Mouse (Mus musculus) kidney, postnatal 4 days (tissue): ENCODE data around the gene Kif1bp.
"Not testable (repeated sequence)": the region's sequence is repeated elsewhere in the genome, so short reads cannot be mapped to it uniquely, and the experiment has no call there.

Experiments
- DNase-seq, 2 experiments: peaks; one replicate each; pipeline ENCODE4 v3.0.0; 2021; ENCODE audit warnings: mixed read lengths in 2 of 2

Gene Kif1bp

DNA sequence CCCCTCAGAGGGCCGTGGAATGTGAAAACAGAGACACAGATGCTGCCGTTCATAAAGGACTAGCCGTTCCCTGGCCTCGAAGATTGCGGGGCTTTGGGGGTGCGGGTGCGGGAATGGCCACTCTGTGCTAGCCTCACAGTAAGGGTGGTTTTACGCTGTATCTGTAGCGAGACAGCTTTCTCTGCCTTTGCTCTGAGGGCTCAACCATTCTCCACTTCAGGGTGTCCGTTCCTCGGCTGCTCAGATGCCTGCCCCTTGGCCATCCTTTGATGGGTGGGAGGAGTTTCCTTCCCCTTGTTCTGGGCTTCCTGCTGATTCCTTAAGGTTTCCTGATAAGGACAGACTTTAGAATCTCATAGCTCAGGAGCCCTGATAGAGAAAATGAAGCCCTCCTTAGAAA is 69.8 kb downstream of the Kif1bp start:
- DNase-seq, result peak; percentile 37 to 53

DNA sequence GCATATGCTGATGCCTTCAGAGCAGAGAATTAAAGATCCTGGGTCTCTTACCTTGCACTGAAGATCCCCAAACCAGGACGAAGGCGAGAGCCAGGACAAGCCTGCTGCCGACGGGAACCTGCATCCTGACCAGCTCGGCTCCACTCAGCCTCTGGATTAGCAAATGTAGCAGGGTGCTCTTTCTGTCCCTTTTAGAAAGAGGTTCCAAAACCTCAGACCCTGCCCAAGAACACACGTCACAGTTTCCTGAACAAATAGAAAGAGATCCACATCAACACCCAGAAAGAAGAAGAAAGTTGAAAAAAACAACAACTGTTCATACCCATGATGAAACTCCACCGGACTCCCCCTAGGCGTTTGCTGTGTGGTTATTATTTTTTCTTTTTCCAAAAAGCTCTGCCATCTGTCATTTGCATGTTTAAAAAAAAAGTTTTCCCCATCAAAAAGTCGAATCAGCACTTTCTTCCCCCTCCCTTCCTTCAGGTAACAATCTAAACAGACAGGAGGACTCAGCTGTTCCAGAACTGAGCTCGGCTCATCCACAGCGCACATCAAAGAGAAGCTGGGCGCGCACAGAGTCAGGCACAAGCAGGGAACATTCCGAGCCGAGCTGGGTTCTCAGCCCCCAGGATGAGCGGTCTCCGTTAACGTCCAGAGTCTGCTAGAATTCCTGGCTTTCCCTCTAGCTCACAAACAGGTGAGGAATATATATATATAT is 70.5 kb downstream of the Kif1bp start:
- DNase-seq, result peak; percentile 53 to 60

DNA sequence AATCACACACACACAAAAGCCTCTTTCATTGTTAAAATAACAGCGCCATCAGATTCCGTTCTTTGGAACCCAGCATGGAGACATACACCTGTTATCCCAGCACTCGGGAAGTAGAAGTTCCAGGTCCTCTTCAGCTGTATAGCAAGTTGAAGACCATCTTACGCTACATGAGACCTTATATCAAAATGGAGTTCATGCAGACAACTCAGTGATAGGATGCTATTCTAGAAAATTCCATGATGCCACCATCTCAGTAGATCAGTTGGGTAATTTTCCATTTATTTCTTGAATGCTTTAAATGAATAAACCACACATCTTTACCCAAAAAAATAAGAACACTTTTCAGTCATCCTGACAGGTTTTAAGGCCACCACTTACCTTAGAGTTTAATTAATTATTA is 71.2 kb downstream of the Kif1bp start:
- no peak for DNase-seq

DNA sequence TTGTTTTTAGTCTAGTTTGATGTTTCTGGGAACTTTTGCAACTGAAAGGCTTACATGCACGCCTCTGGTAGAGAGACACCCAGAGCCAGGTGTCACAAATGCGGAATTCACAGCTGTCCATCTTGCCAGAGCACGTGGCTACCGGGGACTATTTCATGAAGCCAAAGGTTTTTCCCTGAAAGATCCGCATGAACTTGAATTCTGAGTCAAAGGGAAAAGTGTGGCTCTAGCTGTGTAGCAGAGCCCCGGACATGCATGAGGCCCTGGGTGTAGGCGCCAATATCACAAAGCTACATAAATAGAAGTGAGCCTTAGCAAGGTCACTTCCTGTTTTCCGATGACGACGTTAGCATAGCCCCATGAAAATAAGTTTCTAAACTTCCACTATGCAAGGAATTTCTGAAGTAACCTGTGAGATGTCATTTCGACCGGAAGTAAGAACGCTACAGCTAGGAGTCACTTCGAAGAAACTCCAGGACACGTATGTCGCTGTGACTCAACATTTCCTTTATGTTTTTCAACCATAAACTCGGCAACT is 72.2 kb downstream of the Kif1bp start:
- DNase-seq, result no peak

DNA sequence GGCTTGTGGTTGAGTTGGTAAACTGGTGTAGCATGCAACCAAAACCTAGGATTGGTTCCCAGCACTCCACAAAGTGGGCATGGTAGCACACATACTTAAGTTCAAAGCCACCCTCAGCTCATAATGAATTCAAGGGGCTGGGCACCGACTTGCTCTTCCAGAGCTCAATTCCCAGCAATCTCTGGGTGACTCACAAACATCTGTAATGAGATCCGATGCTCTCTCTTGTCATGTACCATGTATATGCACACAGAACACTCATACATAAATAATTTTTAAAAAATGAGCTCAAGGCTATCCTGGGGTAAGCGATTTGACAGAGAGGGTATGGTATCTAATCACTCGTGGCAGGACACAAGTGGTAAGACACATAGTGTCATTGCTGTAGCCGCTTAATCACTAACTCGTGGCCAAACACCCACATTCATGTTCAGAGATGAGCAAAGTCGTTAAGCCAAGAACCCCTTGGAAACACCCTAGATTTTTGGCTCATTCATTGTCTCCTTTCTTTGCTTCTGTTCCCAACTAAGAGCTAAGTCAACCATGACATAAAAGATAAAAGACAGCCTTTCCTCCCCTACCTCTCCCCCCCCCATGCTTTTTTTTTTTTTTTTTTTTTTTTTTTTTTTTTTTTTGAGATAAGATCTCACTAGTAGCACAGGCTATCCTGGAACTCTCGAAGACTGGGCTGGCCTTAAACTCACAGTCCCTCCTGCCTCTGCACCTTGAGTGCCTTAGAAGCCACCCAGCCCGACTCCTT is 72.9 kb downstream of the Kif1bp start:
- DNase-seq, result no peak

DNA sequence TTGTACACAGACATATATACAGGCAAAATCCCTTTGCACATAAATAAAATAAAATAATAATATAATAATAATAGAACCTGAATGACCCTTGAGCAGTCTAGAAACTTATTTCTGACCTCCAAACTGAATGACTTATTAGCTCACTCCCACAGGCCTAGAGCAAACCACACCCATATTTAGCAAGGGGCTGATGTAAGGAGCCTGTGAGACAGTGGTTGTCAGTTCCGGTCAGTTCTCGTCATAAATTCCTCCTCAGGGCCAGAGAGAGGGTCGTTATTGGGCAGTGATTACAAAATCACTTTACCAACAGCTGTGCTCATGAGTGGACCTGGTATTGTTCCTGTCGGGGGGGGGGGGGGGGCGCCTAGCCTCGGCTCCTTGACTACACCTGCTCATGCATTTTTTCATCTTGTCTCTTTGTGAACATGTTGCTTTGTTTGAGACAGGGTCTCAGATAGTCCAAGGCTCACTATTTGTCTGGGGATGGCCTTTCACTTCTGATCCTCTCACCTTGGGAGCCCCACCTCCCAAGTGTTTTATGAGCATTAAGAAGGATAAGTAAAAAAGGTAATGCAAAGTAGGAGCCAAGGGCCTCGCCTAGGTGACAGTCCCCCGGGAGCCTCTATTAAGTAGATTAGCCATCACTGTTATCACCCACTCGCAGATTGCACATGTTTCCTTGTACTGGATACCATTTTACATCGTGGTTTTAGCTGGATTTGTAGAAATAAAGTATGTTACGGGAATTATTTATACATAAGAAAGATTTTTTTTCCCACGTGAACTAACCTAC is 74.2 kb downstream of the Kif1bp start:
- DNase-seq, result no peak

DNA sequence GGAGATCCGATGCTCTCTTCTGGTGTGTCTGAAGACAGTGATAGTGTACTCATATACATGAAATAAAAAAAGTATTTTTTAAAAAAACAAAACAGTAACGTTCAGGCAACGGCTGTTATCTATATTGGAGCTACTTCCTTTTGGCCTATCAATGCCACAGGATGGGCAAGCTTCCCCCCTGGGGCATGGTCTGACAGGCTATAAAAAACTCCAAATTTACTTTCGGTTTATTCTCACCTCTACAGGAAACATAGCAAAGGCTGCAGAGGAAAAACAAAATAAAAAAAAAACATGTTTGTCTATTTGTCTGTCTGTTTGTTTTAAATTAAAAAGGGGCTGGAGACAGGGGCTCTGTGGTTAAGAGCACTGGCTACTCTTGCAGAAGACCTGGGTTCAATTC is 74.9 kb downstream of the Kif1bp start:
- DNase-seq, result no peak

DNA sequence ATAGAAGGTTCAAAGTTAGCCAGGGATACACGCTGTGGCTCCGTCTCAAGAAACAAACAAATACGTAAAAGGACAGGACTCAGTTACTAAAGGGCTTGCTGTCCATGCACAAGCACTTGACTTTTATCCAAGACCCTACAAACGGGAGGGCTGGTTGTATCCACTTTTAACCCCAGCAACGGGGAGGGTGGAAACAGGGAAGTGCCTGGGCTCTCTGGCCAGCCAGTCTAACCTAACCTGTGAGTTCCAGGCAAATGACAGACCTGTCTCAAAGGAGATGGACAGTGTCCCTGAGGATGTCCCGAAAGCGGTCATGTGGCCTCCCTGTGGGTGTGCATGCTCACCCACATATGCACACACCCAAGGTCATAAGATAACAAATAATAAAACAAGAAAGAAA is 76.3 kb downstream of the Kif1bp start:
- DNase-seq, result no peak

DNA sequence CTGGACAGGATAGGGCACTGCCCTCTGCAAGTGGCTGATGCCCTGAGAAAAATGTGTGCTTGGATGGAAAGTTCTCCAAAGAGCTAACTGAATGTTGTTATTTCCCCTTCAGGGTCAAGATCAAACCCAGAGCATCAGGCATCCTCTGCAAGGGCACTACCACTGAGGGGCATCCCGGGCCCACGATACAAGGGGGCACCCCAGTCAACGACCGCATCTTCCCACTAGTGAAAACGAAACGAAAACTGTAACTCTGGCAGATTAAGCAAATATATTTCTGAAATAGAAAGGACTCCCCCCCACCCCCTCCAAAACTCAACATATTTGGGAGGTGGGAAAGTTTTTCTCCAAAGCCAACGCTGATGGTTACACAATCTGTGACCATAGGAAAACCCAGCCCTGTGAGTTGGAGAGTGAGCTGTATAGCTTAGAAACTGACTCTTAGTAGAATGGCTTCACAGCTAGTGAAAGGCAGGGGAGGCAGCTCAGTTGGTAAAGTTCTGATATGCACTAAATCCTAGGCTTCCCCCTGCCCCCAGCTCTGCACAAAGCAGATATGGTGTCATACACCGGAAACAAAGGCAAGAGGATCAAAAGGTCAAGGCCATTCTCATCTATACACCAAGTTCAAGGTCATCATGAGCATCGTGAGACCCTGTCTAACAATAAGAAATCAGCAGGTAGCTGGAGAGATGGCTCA is 77.2 kb downstream of the Kif1bp start:
- DNase-seq, result no peak

DNA sequence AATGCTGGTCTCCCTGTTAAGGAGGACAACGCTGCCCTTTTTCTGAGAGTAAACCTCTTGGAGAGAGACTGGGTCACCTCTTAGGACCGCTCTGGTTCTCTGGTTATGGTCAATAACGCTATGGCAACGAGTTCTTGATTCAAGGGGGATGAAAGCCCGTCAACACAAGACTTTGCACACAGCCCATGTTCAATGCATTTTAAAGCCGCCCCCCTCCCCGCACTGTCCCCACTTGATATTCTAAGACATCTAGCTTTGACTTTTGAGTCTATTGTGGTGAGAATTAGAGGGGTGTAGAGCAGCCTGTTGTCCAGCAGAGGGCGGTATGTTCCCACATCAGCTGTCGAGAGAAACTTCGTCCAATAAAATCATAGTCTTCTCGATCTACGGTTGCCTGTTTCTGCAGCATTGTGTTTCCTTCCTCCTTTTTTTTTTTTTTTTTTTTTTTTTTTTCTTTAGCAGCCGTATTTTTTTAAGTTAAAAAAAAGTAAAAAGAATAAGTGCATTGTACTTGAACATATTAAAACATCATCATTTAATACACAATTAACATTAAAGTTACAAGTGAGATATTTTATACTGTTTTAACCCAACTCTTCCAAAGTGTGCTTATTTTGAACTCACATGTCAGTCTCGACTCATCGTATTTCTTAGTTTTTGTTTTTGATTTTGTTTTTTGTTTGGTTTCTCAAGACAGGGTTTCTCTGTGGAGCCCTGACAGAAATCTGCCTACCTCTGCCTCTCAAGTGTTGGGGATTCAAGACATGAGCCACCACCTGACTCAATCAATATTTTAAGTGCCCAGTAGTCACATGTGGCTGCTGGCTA is 78.0 kb downstream of the Kif1bp start:
- DNase-seq, result peak; percentile 60 to 63

DNA sequence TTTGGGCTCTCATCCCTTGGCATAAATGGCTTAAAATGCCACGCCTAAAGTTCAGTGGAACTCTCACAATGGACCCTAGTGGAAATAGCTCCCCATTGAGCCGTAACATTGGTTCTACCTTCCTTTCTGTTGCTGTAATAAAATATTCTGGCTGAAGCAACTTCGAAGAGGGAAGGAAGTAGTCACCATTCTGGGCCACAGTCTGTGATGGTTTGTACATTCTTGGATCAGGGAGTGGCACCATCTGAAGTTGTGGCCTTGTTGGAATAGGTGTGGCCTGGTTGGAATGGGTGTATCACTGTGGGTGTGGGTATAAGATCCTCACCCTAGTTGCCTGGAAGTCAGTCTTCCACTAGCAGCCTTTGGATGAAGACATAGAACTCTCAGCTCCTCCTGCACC is 86.6 kb downstream of the Kif1bp start:
- DNase-seq, result not testable (repeated sequence)
